9 mouse cellular contexts compared by ENCODE assay signal in the genomic region with DNA sequence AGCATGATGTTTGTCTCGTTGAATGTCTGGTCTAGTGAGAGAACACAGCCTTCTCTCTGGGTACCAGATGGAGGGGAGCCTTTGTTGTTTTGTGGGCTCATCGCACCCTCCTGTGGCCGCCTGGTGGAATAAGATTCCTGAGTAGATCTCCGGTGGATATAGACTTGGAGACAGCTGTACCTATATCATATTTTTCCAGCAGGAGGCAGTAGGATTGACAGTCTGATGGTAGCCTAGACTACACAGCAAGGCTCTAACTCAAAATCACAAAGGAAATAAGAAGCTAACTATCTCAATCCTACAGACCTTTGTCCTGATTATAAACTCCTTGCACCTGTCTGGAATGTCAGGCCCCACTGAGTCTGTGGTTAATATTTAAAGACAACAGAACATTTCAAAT. TPM values are rescaled to one million over a fixed set of nuclear protein-coding genes. Genes with fewer than 3 reads are reported as not detected.
DNase-seq lines count a peak whose midpoint lies in the region; ATAC-seq and TF ChIP-seq lines count a peak whose summit lies in the region.
"Had no signal": no experiment of that assay in that cellular context is flagged by ENCODE, and none has a peak within 500 bp of the region (broad histone marks: within the 10 kb centered on the region; RNA-seq: fewer than 3 reads in every experiment).

No protein-coding gene starts in this region.

- H3K4me2 ChIP-seq in neural tube, embryonic 15.5 days, result no peak overlapping the region
- no peak overlapping the region for H3K4me2 ChIP-seq in forebrain, embryonic 11.5 days (ENCODE audit: low read depth, low read length, severe bottlenecking)
- H3K4me2 ChIP-seq: embryonic facial prominence, embryonic 13.5 days had no signal

- no peaks in the 10 kb centered on the region for H3K9me3 ChIP-seq in neural tube, embryonic 15.5 days (replicated peaks)
- no peaks in the 10 kb centered on the region for H3K9me3 ChIP-seq in forebrain, embryonic 11.5 days (ENCODE audit: control insufficient read depth, low read length)

- H3K27ac ChIP-seq in neural tube, embryonic 15.5 days (replicated peaks), result no peak overlapping the region
- no peak overlapping the region for H3K27ac ChIP-seq in bone marrow, adult 2 months (ENCODE audit: control insufficient read depth, insufficient read depth, low read depth, low read length, poor library complexity)
- no peak overlapping the region for H3K27ac ChIP-seq in forebrain, embryonic 11.5 days (ENCODE audit: low read depth, low read length)
- peak overlapping the region; percentile 70; the same call in 1 of the 2 replicates for H3K27ac ChIP-seq in kidney, adult 2 months (ENCODE audit: insufficient read depth, low read depth, low read length)
- H3K27ac ChIP-seq: embryonic facial prominence, embryonic 13.5 days had no signal

- intact Hi-C loops in left cerebral cortex, postnatal 14 days (cut with DNase I), result loop anchor here (1.0 to 5.0 kb wide), 2 partner anchors 74 to 92 kb away; no protein-coding TSS in a partner anchor
- intact Hi-C loops in gastrocnemius, postnatal 14 days (cut with DNase I; ENCODE audit: low total_unique reads), result loop anchor here (10.0 kb wide), 1 partner anchor 70 kb away; a partner anchor contains a TSS

- 21% methylated on average over 4 of the region's 4 CpGs for WGBS in neural tube, embryonic 15.5 days
- 12% methylated on average over 4 of the region's 4 CpGs for WGBS in bone marrow, adult 2 months
- WGBS in forebrain, embryonic 11.5 days, result 30% methylated on average over 4 of the region's 4 CpGs
- 10% methylated on average over 4 of the region's 4 CpGs for WGBS in kidney, adult 2 months

- no peak for ATAC-seq in neural tube, embryonic 15.5 days (ENCODE audit: low FRiP score)
- ATAC-seq in forebrain, embryonic 11.5 days (replicated peaks; ENCODE audit: low FRiP score), result no peak

- H3K9ac ChIP-seq in neural tube, embryonic 15.5 days (replicated peaks), result no peak overlapping the region
- H3K9ac ChIP-seq in forebrain, embryonic 11.5 days (ENCODE audit: low read length), result no peak overlapping the region
- H3K9ac ChIP-seq: embryonic facial prominence, embryonic 13.5 days had no signal

- DNase-seq in neural tube, embryonic 10.5 days (ENCODE audit: extremely low spot score, low spot score), result peak; percentile 25
- peak; percentile 65 for DNase-seq in forebrain, embryonic 11.5 days (ENCODE audit: low spot score)
- peak; percentile 83 for DNase-seq in kidney, adult 2 months
- DNase-seq in left cerebral cortex, postnatal 14 days (ENCODE audit: low spot score in 2 of 2), result peak; percentile 77 to 86
- peak; percentile 52 for DNase-seq in ovary, postnatal 14 days (ENCODE audit: low spot score)
- no peak for DNase-seq in gastrocnemius, postnatal 14 days

- H3K27me3 ChIP-seq in neural tube, embryonic 15.5 days (replicated peaks), result no peaks in the 10 kb centered on the region
- H3K27me3 ChIP-seq in forebrain, embryonic 11.5 days (ENCODE audit: control insufficient read depth, insufficient read depth, low read length), result no peaks in the 10 kb centered on the region
- no peaks in the 10 kb centered on the region for H3K27me3 ChIP-seq in kidney, adult 2 months (replicated peaks; ENCODE audit: control insufficient read depth, insufficient read depth, low read length)
- H3K27me3 ChIP-seq: embryonic facial prominence, embryonic 13.5 days had no signal

- H3K4me1 ChIP-seq in neural tube, embryonic 15.5 days, result no peaks in the 10 kb centered on the region
- no peaks in the 10 kb centered on the region; the same call in 1 of the 2 replicates for H3K4me1 ChIP-seq in bone marrow, adult 2 months (ENCODE audit: control insufficient read depth, insufficient read depth, low read length)
- H3K4me1 ChIP-seq in forebrain, embryonic 11.5 days (replicated peaks; ENCODE audit: control insufficient read depth, insufficient read depth, low read length), result no peaks in the 10 kb centered on the region
- peaks cover 8% of the 10 kb centered on the region for H3K4me1 ChIP-seq in kidney, adult 2 months (ENCODE audit: control insufficient read depth, insufficient read depth, low read length)
- H3K4me1 ChIP-seq: embryonic facial prominence, embryonic 13.5 days had no signal

- TF ChIP-seq CTCF in bone marrow, adult 2 months (IDR thresholded peaks at IDR 0.05; ENCODE audit: control insufficient read depth, insufficient read depth, low read length), result peak; percentile 6; the same call in 1 of the 2 replicates
- TF ChIP-seq CTCF in kidney, adult 2 months (conservative IDR thresholded peaks at IDR 0.05; ENCODE audit: insufficient read depth, insufficient read length, low read depth, low read length), result peak; percentile 64

- H3K36me3 ChIP-seq in neural tube, embryonic 15.5 days, result no peaks in the 10 kb centered on the region
- no peaks in the 10 kb centered on the region for H3K36me3 ChIP-seq in forebrain, embryonic 11.5 days (ENCODE audit: control insufficient read depth, insufficient read depth, low read length)
- H3K36me3 ChIP-seq in kidney, adult 2 months (ENCODE audit: control insufficient read depth, insufficient read depth, low read length), result no peaks in the 10 kb centered on the region
- H3K36me3 ChIP-seq: embryonic facial prominence, embryonic 13.5 days had no signal

- H3K4me3 ChIP-seq in neural tube, embryonic 15.5 days (replicated peaks), result no peak overlapping the region
- no peak overlapping the region for H3K4me3 ChIP-seq in bone marrow, adult 2 months (replicated peaks; ENCODE audit: control insufficient read depth, low read depth, low read length)
- H3K4me3 ChIP-seq in forebrain, embryonic 11.5 days (ENCODE audit: low read depth, low read length), result no peak overlapping the region
- H3K4me3 ChIP-seq in kidney, adult 2 months (ENCODE audit: insufficient read depth, low read depth, low read length), result no peak overlapping the region
- H3K4me3 ChIP-seq: embryonic facial prominence, embryonic 13.5 days had no signal

- TF ChIP-seq POLR2A in bone marrow, adult 2 months (IDR thresholded peaks at IDR 0.05; ENCODE audit: borderline replicate concordance, control insufficient read depth, low read depth, low read length), result no peak
- no peak for TF ChIP-seq POLR2A in kidney, adult 2 months (IDR thresholded peaks at IDR 0.05; ENCODE audit: low read depth, low read length)

RNA-seq across cellular contexts. Expression of a gene that starts 4.8 kb away (rescaled TPM):
- polyA plus RNA-seq in neural tube, embryonic 15.5 days (2015; fragmentation: Nextera tagmentation; extraction: Ambion mirVana), result not detected in 2 replicates
- polyA plus RNA-seq in bone marrow, adult 2 months (2011; ENCODE audit: insufficient read depth, insufficient read length, low replicate concordance, missing spikeins), result not detected in 2 replicates
- polyA plus RNA-seq in forebrain, embryonic 11.5 days (2014; fragmentation: Nextera tagmentation; extraction: Ambion mirVana), result not detected in 2 replicates
- 159 and 165 TPM in 2 replicates for polyA plus RNA-seq in kidney, adult 2 months (2012; rRNA removed)
- not detected for total RNA-seq in left cerebral cortex, postnatal 14 days (2021)
- not detected for total RNA-seq in gastrocnemius, postnatal 14 days (2021)
- polyA plus RNA-seq: embryonic facial prominence, embryonic 13.5 days had no signal

RNA-seq across cellular contexts. Expression of a gene that starts 24.4 kb away (rescaled TPM):
- polyA plus RNA-seq in neural tube, embryonic 15.5 days (2015; fragmentation: Nextera tagmentation; extraction: Ambion mirVana), result not detected in 2 replicates
- not detected in 2 replicates for polyA plus RNA-seq in bone marrow, adult 2 months (2011; ENCODE audit: insufficient read depth, insufficient read length, low replicate concordance, missing spikeins)
- not detected in 2 replicates for polyA plus RNA-seq in forebrain, embryonic 11.5 days (2014; fragmentation: Nextera tagmentation; extraction: Ambion mirVana)
- polyA plus RNA-seq in kidney, adult 2 months (2012; rRNA removed), result not detected in 2 replicates
- total RNA-seq in left cerebral cortex, postnatal 14 days (2021), result not detected
- total RNA-seq in gastrocnemius, postnatal 14 days (2021), result not detected
- polyA plus RNA-seq: embryonic facial prominence, embryonic 13.5 days had no signal

RNA-seq across cellular contexts. Expression of a gene that starts 26.6 kb away (rescaled TPM):
- polyA plus RNA-seq in neural tube, embryonic 15.5 days (2015; fragmentation: Nextera tagmentation; extraction: Ambion mirVana), result not detected in 2 replicates
- not detected in 2 replicates for polyA plus RNA-seq in bone marrow, adult 2 months (2011; ENCODE audit: insufficient read depth, insufficient read length, low replicate concordance, missing spikeins)
- polyA plus RNA-seq in forebrain, embryonic 11.5 days (2014; fragmentation: Nextera tagmentation; extraction: Ambion mirVana), result not detected in 2 replicates
- 0.30 TPM in 1 of 2 replicates, not detected in the other for polyA plus RNA-seq in kidney, adult 2 months (2012; rRNA removed)
- not detected for total RNA-seq in left cerebral cortex, postnatal 14 days (2021)
- total RNA-seq in gastrocnemius, postnatal 14 days (2021), result not detected
- polyA plus RNA-seq: embryonic facial prominence, embryonic 13.5 days had no signal

RNA-seq across cellular contexts. Expression of a gene that starts 27.9 kb away (rescaled TPM):
- not detected in 2 replicates for polyA plus RNA-seq in neural tube, embryonic 15.5 days (2015; fragmentation: Nextera tagmentation; extraction: Ambion mirVana)
- polyA plus RNA-seq in bone marrow, adult 2 months (2011; ENCODE audit: insufficient read depth, insufficient read length, low replicate concordance, missing spikeins), result not detected in 2 replicates
- polyA plus RNA-seq in forebrain, embryonic 11.5 days (2014; fragmentation: Nextera tagmentation; extraction: Ambion mirVana), result not detected in 2 replicates
- polyA plus RNA-seq in kidney, adult 2 months (2012; rRNA removed), result not detected in 2 replicates
- not detected for total RNA-seq in left cerebral cortex, postnatal 14 days (2021)
- total RNA-seq in gastrocnemius, postnatal 14 days (2021), result not detected
- polyA plus RNA-seq: embryonic facial prominence, embryonic 13.5 days had no signal

RNA-seq across cellular contexts. Expression of a gene that starts 33.2 kb away (rescaled TPM):
- polyA plus RNA-seq in neural tube, embryonic 15.5 days (2015; fragmentation: Nextera tagmentation; extraction: Ambion mirVana), result not detected in 2 replicates
- not detected in 2 replicates for polyA plus RNA-seq in bone marrow, adult 2 months (2011; ENCODE audit: insufficient read depth, insufficient read length, low replicate concordance, missing spikeins)
- not detected in 2 replicates for polyA plus RNA-seq in forebrain, embryonic 11.5 days (2014; fragmentation: Nextera tagmentation; extraction: Ambion mirVana)
- polyA plus RNA-seq in kidney, adult 2 months (2012; rRNA removed), result 1.0 and 2.0 TPM in 2 replicates
- not detected for total RNA-seq in left cerebral cortex, postnatal 14 days (2021)
- total RNA-seq in gastrocnemius, postnatal 14 days (2021), result not detected
- polyA plus RNA-seq: embryonic facial prominence, embryonic 13.5 days had no signal

Comparison
In these comparisons a context has a peak if more than half of its experiments do, and no peak if none do; other contexts are left out.
1. RNA of a gene that starts 4.8 kb away (polyA plus RNA-seq): 159 to 165 TPM in kidney, adult 2 months; not detected in neural tube, embryonic 15.5 days, not detected in bone marrow, adult 2 months and not detected in forebrain, embryonic 11.5 days; every median in the first group is over 100 times any median in the second.